Mouse (Mus musculus) testis, adult 2 months (tissue): ENCODE measurements around the gene Eef1g. TPM values are rescaled to one million over a fixed set of nuclear protein-coding genes. Genes with fewer than 3 reads are reported as not detected.
"Not testable (repeated sequence)": the region's sequence is repeated elsewhere in the genome, so short reads cannot be mapped to it uniquely, and the experiment has no call there.

Source experiments
- H3K27ac ChIP-seq: fragments of 200-500 bp; 2 replicates; pipeline ENCODE4 v1.5.1; 2012; ENCODE audit warnings: low read depth, low read length; ENCODE audit not compliant: control insufficient read depth, insufficient read depth
- H3K27me3 ChIP-seq: fragments of 200-500 bp; 2 replicates; pipeline ENCODE4 v1.6.1; 2012; ENCODE audit warnings: mild to moderate bottlenecking, low read length, moderate library complexity; ENCODE audit not compliant: control insufficient read depth, insufficient read depth
- H3K36me3 ChIP-seq: fragments of 200-500 bp; 2 replicates; pipeline ENCODE4 v1.6.1; 2012; ENCODE audit warnings: mild to moderate bottlenecking, low read length; ENCODE audit not compliant: control insufficient read depth, insufficient read depth
- H3K4me1 ChIP-seq: fragments of 200-500 bp; 2 replicates; pipeline ENCODE4 v1.6.1; 2012; ENCODE audit warnings: low read length; ENCODE audit not compliant: control insufficient read depth, insufficient read depth
- H3K4me3 ChIP-seq: fragments of 200-500 bp; 2 replicates; pipeline ENCODE4 v1.5.1; 2012; ENCODE audit warnings: low read depth, mild to moderate bottlenecking, low read length, moderate library complexity, mixed read lengths; ENCODE audit not compliant: control insufficient read depth
- CTCF ChIP-seq: fragments of 200-500 bp; IDR thresholded peaks from 2 replicates; pipeline ENCODE4 v1.5.1; 2012; ENCODE audit warnings: low read depth, mild to moderate bottlenecking, inconsistent platforms, low read length, moderate library complexity; ENCODE audit not compliant: control insufficient read depth, insufficient read depth, insufficient replicate concordance
- POLR2A ChIP-seq: fragments of 200-500 bp; IDR thresholded peaks from 2 replicates; pipeline ENCODE4 v1.6.1; 2012; ENCODE audit warnings: low read depth, mild to moderate bottlenecking, inconsistent platforms, low read length, moderate library complexity; ENCODE audit not compliant: control insufficient read depth
- polyA plus RNA-seq: library from polyadenylated mRNA; depleted of rRNA; stranded (reverse); fragments of >200 nt; gene quantifications from 2 replicates; pipeline ENCODE4 v1.2.3, GENCODE M21; 2012

Eef1g gene
- polyA plus RNA-seq, 1 experiment, result 506 TPM

DNA sequence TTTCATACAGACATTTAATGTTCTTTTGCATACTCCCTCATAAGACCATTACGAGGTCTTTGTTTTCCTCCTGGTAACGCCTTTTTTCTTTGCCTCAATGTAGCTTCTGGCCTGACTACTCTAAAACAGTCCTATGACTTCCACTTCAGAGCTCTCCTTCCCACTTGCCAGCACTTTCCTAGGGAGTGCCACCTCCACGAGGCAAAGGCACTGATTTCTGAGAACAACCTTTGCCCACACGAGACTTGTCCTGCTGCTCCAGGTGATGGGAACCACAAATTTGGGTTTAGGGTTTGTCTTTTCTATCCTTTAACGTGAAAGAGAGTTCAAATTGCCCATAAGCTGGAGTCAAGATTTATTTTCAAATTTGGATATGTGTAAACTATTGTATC, 647 bp upstream of the Eef1g start:
- H3K27ac ChIP-seq, result peak overlapping the region; percentile 98
- no peak for TF ChIP-seq CTCF
- no peak for TF ChIP-seq POLR2A
- H3K36me3 ChIP-seq, result peaks cover 4% of the 10 kb centered on the region; the same call in 1 of the 2 replicates

GRCm38 (mm10) chr19:8967373-8967743, 517 bp downstream of the Eef1g start:
- H3K27me3 ChIP-seq, result no peaks in the 10 kb centered on the region
- H3K4me1 ChIP-seq, result peaks cover 5% of the 10 kb centered on the region
- H3K4me3 ChIP-seq, result peak overlapping the region; percentile 98
- TF ChIP-seq POLR2A (no peak), CTCF (no peak)
- peak overlapping the region; percentile 98 for H3K27ac ChIP-seq
- H3K36me3 ChIP-seq, result peaks cover 6% of the 10 kb centered on the region; the same call in 1 of the 2 replicates

More for the DNA sequence above, 647 bp upstream of the Eef1g start:
- Histone ChIP-seq H3K4me1 (peaks cover 5% of the 10 kb centered on the region), H3K4me3 (peak overlapping the region; percentile 98), H3K27me3 (no peaks in the 10 kb centered on the region)

GRCm38 (mm10) chr19:8967893-8968292, 1.1 kb downstream of the Eef1g start:
- Histone ChIP-seq H3K36me3 (peaks cover 6% of the 10 kb centered on the region; the same call in 1 of the 2 replicates), H3K27ac (peak overlapping the region; percentile 98)
- no peak for TF ChIP-seq POLR2A
- no peak for TF ChIP-seq CTCF

DNA sequence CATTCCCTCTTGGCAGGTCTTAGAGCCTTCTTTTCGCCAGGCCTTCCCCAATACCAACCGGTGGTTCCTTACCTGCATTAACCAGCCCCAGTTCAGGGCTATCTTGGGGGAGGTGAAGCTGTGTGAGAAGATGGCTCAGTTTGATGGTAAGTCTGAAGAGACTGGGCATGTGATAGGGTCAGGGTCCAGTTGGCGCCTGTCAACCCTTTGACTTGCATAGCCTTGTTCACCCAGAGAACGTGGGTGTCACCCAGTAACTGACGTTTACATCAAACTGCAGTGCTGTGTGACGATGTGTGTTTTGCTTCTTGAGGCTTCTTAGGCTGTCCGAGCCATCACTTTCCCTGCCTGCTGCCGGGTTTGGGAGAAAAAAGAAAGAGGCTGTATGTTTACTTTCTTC, 5.7 kb downstream of the Eef1g start:
- H3K4me1 ChIP-seq, H3K36me3 ChIP-seq, H3K27ac ChIP-seq, H3K4me3 ChIP-seq, H3K27me3 ChIP-seq: not testable (repeated sequence)

More at GRCm38 (mm10) chr19:8967893-8968292, 1.1 kb downstream of the Eef1g start:
- peaks cover 5% of the 10 kb centered on the region for H3K4me1 ChIP-seq
- no peaks in the 10 kb centered on the region for H3K27me3 ChIP-seq
- peak overlapping the region; percentile 98 for H3K4me3 ChIP-seq

GRCm38 (mm10) chr19:8974638-8975037, 7.8 kb downstream of the Eef1g start:
- H3K27ac ChIP-seq, result no peak overlapping the region

DNA sequence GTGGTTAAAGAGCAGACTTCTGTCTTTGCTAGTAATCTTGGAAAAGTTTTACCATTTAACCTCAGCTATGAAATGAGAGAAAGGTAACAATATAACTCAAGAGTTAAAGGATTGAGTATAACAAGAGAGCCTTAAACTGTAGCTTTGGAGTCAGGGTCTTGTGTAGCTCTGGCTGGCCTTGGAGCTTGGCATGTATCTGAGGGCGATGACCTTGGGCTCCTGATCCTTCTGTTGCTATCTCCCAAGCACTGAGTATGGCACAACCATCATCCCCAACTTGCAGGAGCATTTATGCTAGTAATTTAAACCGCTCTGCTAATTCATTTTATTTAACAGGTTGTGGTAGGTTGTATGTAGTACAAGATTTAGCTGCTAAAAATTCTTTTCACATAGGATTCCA, 8.7 kb downstream of the Eef1g start:
- Histone ChIP-seq H3K27me3 (no peaks in the 10 kb centered on the region), H3K27ac (no peak overlapping the region), H3K4me3 (no peak overlapping the region), H3K36me3 (peaks cover 3% of the 10 kb centered on the region; the same call in 1 of the 2 replicates), H3K4me1 (no peaks in the 10 kb centered on the region)
- TF ChIP-seq POLR2A (no peak), CTCF (no peak)

More at GRCm38 (mm10) chr19:8974638-8975037, 7.8 kb downstream of the Eef1g start:
- Histone ChIP-seq H3K27me3 (no peaks in the 10 kb centered on the region), H3K4me1 (no peaks in the 10 kb centered on the region), H3K36me3 (peaks cover 3% of the 10 kb centered on the region; the same call in 1 of the 2 replicates), H3K4me3 (no peak overlapping the region)
- TF ChIP-seq CTCF (no peak), POLR2A (no peak)

DNA sequence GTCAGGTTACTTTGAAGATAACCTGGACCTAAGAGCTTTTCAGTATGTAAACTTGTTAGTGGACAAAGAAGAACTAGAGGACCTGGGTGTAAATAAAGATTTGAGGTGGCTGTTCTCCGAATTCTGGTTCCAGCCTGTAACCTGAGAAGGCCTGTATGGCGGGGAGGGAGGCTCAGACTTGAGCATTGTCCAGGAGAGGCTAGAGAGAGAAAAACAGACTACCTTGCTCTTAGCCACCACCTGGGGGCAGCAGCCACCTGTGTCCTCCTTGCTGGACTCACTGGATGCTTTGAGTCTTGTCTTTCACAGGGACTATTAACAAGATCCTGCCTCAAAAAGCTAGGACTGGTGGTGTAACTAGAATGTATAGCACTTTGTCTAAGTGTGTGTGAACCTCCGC, 9.7 kb downstream of the Eef1g start:
- no peak overlapping the region for H3K4me3 ChIP-seq
- no peaks in the 10 kb centered on the region for H3K4me1 ChIP-seq
- TF ChIP-seq CTCF (peak; percentile 48; the same call in 1 of the 2 replicates), POLR2A (no peak)
- H3K27ac ChIP-seq, result no peak overlapping the region
- H3K27me3 ChIP-seq, result no peaks in the 10 kb centered on the region
- peaks cover 3% of the 10 kb centered on the region; the same call in 1 of the 2 replicates for H3K36me3 ChIP-seq

- Histone ChIP-seq H3K27ac (no peak overlapping the region), H3K27me3 (no peaks in the 10 kb centered on the region), H3K36me3 (peaks cover 2% of the 10 kb centered on the region; the same call in 1 of the 2 replicates), H3K4me3 (no peak overlapping the region), H3K4me1 (no peaks in the 10 kb centered on the region; the same call in 1 of the 2 replicates)
- no peak for TF ChIP-seq POLR2A
- no peak for TF ChIP-seq CTCF
These were observed 13.9 kb downstream of the Eef1g start for GRCm38 (mm10) chr19:8980771-8981170.
